Mouse (Mus musculus): ENCODE data around the gene St6galnac5.

DNA sequence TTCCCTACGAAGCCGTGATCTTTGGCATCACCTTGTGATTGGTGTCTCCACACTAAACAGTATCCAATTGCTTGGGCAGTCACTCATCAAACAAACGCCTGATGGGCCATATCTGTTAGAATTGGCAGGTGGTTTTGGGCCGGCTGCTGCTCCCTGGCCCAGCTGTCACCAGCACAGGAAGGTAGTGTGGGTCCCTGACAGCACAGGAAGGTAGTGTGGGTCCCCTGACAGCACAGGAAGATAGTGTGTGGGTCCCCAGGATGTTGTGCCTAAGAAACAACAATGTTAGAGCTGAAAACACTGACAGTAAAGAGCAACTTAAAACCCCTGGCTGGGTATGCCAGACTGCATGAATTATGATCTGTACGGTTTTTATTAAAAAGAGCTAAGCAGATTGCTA lies 40.4 kb downstream of the St6galnac5 start:
- no peak for TF ChIP-seq CTCF (IDR thresholded peaks at IDR 0.05; ENCODE audit: low read depth, low read length)
- TF ChIP-seq POLR2A (IDR thresholded peaks at IDR 0.05; ENCODE audit: insufficient read depth, low read length) = no peak
- no peak for TF ChIP-seq EP300 (IDR thresholded peaks at IDR 0.05; ENCODE audit: insufficient read depth, low read depth, low read length)

All from ES-Bruce4 (cell line).